In genomic region chr4:151057347-151058321, GRCm38 (mm10) we compare ENCODE assay signal across 7 mouse cellular contexts. TPM values are rescaled to one million over a fixed set of nuclear protein-coding genes. Genes with fewer than 3 reads are reported as not detected.
DNase-seq lines count a peak whose midpoint lies in the region; ATAC-seq lines count a peak whose summit lies in the region.

Vamp3 (minus strand) TSS chr4:151057963.

- H3K9me3 ChIP-seq in embryonic facial prominence, embryonic 12.5 days = no peaks in the 10 kb centered on the region
- H3K9me3 ChIP-seq in limb, embryonic 11.5 days (ENCODE audit: control insufficient read depth, low read length) = no peaks in the 10 kb centered on the region; the same call in 1 of the 2 replicates
- no peaks in the 10 kb centered on the region for H3K9me3 ChIP-seq in midbrain, embryonic 14.5 days (ENCODE audit: control insufficient read depth, low read length)

- peak; percentile 99 for DNase-seq in adrenal gland, postnatal 25 days
- DNase-seq in heart, adult 11 months = peak; percentile 100
- peak; percentile 99 for DNase-seq in kidney, adult 18-20 months
- DNase-seq in limb, embryonic 11.5 days (ENCODE audit: low spot score) = peak; percentile 100
- peak; percentile 100 for DNase-seq in midbrain, embryonic 14.5 days
- DNase-seq in spleen, adult 18-20 months = peak; percentile 98 to 99

- peaks cover 10% of the 10 kb centered on the region for H3K4me1 ChIP-seq in embryonic facial prominence, embryonic 12.5 days
- peaks cover 3% of the 10 kb centered on the region; the same call in 1 of the 2 replicates for H3K4me1 ChIP-seq in limb, embryonic 11.5 days (ENCODE audit: control insufficient read depth, insufficient read depth, low read length)
- peaks cover 13% of the 10 kb centered on the region for H3K4me1 ChIP-seq in midbrain, embryonic 14.5 days (ENCODE audit: control insufficient read depth, insufficient read depth, low read length)

- no peaks in the 10 kb centered on the region for H3K27me3 ChIP-seq in embryonic facial prominence, embryonic 12.5 days
- H3K27me3 ChIP-seq in limb, embryonic 11.5 days (ENCODE audit: control insufficient read depth, insufficient read depth, low read length) = no peaks in the 10 kb centered on the region
- no peaks in the 10 kb centered on the region for H3K27me3 ChIP-seq in midbrain, embryonic 14.5 days (ENCODE audit: control insufficient read depth, insufficient read depth, low read length)

- H3K4me2 ChIP-seq in embryonic facial prominence, embryonic 12.5 days (replicated peaks) = peak within 1 kb of the TSS; percentile 72
- peak within 1 kb of the TSS; percentile 69 for H3K4me2 ChIP-seq in limb, embryonic 11.5 days (ENCODE audit: low read depth, severe bottlenecking)
- H3K4me2 ChIP-seq in midbrain, embryonic 14.5 days (ENCODE audit: low read length) = peak within 1 kb of the TSS; percentile 83

- H3K27ac ChIP-seq in embryonic facial prominence, embryonic 12.5 days = peak within 1 kb of the TSS; percentile 91
- H3K27ac ChIP-seq in limb, embryonic 11.5 days (replicated peaks; ENCODE audit: low read depth, low read length) = peak within 1 kb of the TSS; percentile 79
- peak within 1 kb of the TSS; percentile 93 for H3K27ac ChIP-seq in midbrain, embryonic 14.5 days (replicated peaks; ENCODE audit: low read depth, low read length)

- ATAC-seq in embryonic facial prominence, embryonic 12.5 days (ENCODE audit: insufficient number of reproducible peaks, insufficient read depth, low FRiP score, low TSS enrichment) = peak; percentile 99
- ATAC-seq in limb, embryonic 11.5 days (ENCODE audit: insufficient number of reproducible peaks, low FRiP score, low TSS enrichment, low read depth) = peak; percentile 99
- peak; percentile 99 for ATAC-seq in midbrain, embryonic 14.5 days (ENCODE audit: low FRiP score, low TSS enrichment)

- peaks cover 14% of the 10 kb centered on the region; the same call in 1 of the 2 replicates for H3K36me3 ChIP-seq in embryonic facial prominence, embryonic 12.5 days
- no peaks in the 10 kb centered on the region; the same call in 1 of the 2 replicates for H3K36me3 ChIP-seq in limb, embryonic 11.5 days (ENCODE audit: control insufficient read depth, insufficient read depth, low read length)
- H3K36me3 ChIP-seq in midbrain, embryonic 14.5 days (ENCODE audit: control insufficient read depth, insufficient read depth, low read length) = peaks cover 35% of the 10 kb centered on the region

- peak within 1 kb of the TSS; percentile 89 for H3K9ac ChIP-seq in embryonic facial prominence, embryonic 12.5 days
- peak within 1 kb of the TSS; percentile 84 for H3K9ac ChIP-seq in limb, embryonic 11.5 days (ENCODE audit: low read length)
- peak within 1 kb of the TSS; percentile 93 for H3K9ac ChIP-seq in midbrain, embryonic 14.5 days (replicated peaks; ENCODE audit: low read length)

- WGBS in embryonic facial prominence, embryonic 12.5 days = under 1% methylated on average over 113 of the region's 114 CpGs
- under 1% methylated on average over 105 of the region's 114 CpGs for WGBS in limb, embryonic 11.5 days
- WGBS in midbrain, embryonic 14.5 days = under 1% methylated on average over 114 of the region's 114 CpGs

- peak within 1 kb of the TSS; percentile 95 for H3K4me3 ChIP-seq in embryonic facial prominence, embryonic 12.5 days
- H3K4me3 ChIP-seq in limb, embryonic 11.5 days (ENCODE audit: low read depth, low read length) = peak within 1 kb of the TSS; percentile 94
- H3K4me3 ChIP-seq in midbrain, embryonic 14.5 days (replicated peaks; ENCODE audit: low read depth, low read length) = peak within 1 kb of the TSS; percentile 87

RNA-seq across cellular contexts. Expression of gene Vamp3, which starts in this region (rescaled TPM):
- total RNA-seq in adrenal gland, postnatal 25 days (2021) = 82.5 and 88.5 TPM in 2 replicates
- polyA plus RNA-seq in embryonic facial prominence, embryonic 12.5 days (2016; fragmentation: Nextera tagmentation; extraction: Ambion mirVana) = 103 and 111 TPM in 2 replicates
- 87.8 and 93.6 TPM in 2 replicates for polyA plus RNA-seq in limb, embryonic 11.5 days (2014; fragmentation: Nextera tagmentation; extraction: Ambion mirVana)
- 30.4 and 34.9 TPM in 2 replicates for polyA plus RNA-seq in midbrain, embryonic 14.5 days (2014; fragmentation: Nextera tagmentation; extraction: Ambion mirVana)

Comparison
In these comparisons a context has a peak if more than half of its experiments do, and no peak if none do; other contexts are left out.
1. Peak in every context shown above with its lines: DNase-seq, ATAC-seq, H3K4me3 ChIP-seq and H3K27ac ChIP-seq.